Comparison of ENCODE assay signal across 16 mouse cellular contexts in genomic region chr3:89696152-89696821, GRCm38 (mm10). TPM values are rescaled to one million over a fixed set of nuclear protein-coding genes. Genes with fewer than 3 reads are reported as not detected.
DNase-seq lines count a peak whose midpoint lies in the region; TF ChIP-seq lines count a peak whose summit lies in the region.
"Had no signal": no experiment of that assay in that cellular context is flagged by ENCODE, and none has a peak within 500 bp of the region (broad histone marks: within the 10 kb centered on the region; RNA-seq: fewer than 3 reads in every experiment).

No protein-coding gene starts in this region.

- peak; percentile 31; the same call in 1 of the 2 replicates for TF ChIP-seq POLR2A in cortical plate, adult 2 months (IDR thresholded peaks at IDR 0.05; ENCODE audit: extremely low read depth, insufficient read depth, low read length)

- intact Hi-C loops in left cerebral cortex, postnatal 4 days (cut with DNase I), result no loop called here

- no peak overlapping the region; the same call in 1 of the 2 replicates for H3K27ac ChIP-seq in cortical plate, adult 2 months (ENCODE audit: insufficient read depth, low read length)
- H3K27ac ChIP-seq in heart, embryonic 10.5 days, result no peak overlapping the region
- H3K27ac ChIP-seq: embryonic facial prominence, embryonic 10.5 days; limb, embryonic 15.5 days had no signal

- H3K27me3 ChIP-seq in heart, embryonic 10.5 days (ENCODE audit: insufficient read depth, poor library complexity, severe bottlenecking), result no peaks in the 10 kb centered on the region; the same call in 1 of the 2 replicates
- H3K27me3 ChIP-seq: limb, embryonic 15.5 days had no signal

- no peaks in the 10 kb centered on the region for H3K4me1 ChIP-seq in cortical plate, adult 2 months (ENCODE audit: control insufficient read depth, insufficient read depth, low read length)
- H3K4me1 ChIP-seq in heart, embryonic 10.5 days, result peaks cover 5% of the 10 kb centered on the region; the same call in 1 of the 2 replicates
- H3K4me1 ChIP-seq: embryonic facial prominence, embryonic 10.5 days; limb, embryonic 15.5 days had no signal

- TF ChIP-seq CTCF in cortical plate, adult 2 months (IDR thresholded peaks at IDR 0.05; ENCODE audit: extremely low read depth, insufficient read depth, low read length), result no peak

- H3K4me3 ChIP-seq in cortical plate, adult 2 months (ENCODE audit: insufficient read depth, low read length), result peak overlapping the region; percentile 19; the same call in 1 of the 2 replicates
- H3K4me3 ChIP-seq in heart, embryonic 10.5 days, result no peak overlapping the region
- H3K4me3 ChIP-seq: embryonic facial prominence, embryonic 10.5 days; limb, embryonic 15.5 days; megakaryocyte, embryonic 14.5 days had no signal

- no peaks in the 10 kb centered on the region for H3K36me3 ChIP-seq in heart, embryonic 10.5 days
- H3K36me3 ChIP-seq: embryonic facial prominence, embryonic 10.5 days; limb, embryonic 15.5 days had no signal

- peak; percentile 43 for DNase-seq in left cerebral cortex, adult 11 months (ENCODE audit: low spot score)
- no peak for DNase-seq in left cerebral cortex, postnatal 4 days
- peak; percentile 19 to 26 for DNase-seq in layer of hippocampus, postnatal 10 days (ENCODE audit: low spot score in 2 of 2)
- peak; percentile 57 to 71 for DNase-seq in right cerebral cortex, postnatal 10 days (ENCODE audit: low spot score in 2 of 2)
- no peak for DNase-seq in heart, postnatal 4 days
- DNase-seq in heart, embryonic 10.5 days (ENCODE audit: low spot score), result no peak
- no peak for DNase-seq in spleen, postnatal 10 days (ENCODE audit: low spot score in 2 of 2)
- DNase-seq: cerebellum, adult 8-10 months; gastrocnemius, postnatal 14 days; kidney, postnatal 36 days; lung, embryonic 14.5 days; thymus, adult 18-20 months had no signal

- 85% methylated on average over 12 of the region's 12 CpGs for WGBS in heart, embryonic 10.5 days

- H3K9me3 ChIP-seq in heart, embryonic 10.5 days, result no peaks in the 10 kb centered on the region; the same call in 1 of the 2 replicates
- H3K9me3 ChIP-seq: limb, embryonic 15.5 days had no signal

RNA-seq across cellular contexts. Expression of gene Adar, which starts 18.5 kb away (rescaled TPM):
- total RNA-seq in left cerebral cortex, postnatal 4 days (2021), result 100 to 1,000 TPM; 102 to 106 TPM
- 111 and 118 TPM in 2 replicates for polyA plus RNA-seq in cortical plate, adult 2 months (2012; rRNA removed)
- 10 to 100 TPM; 82.7 to 85.8 TPM for total RNA-seq in layer of hippocampus, postnatal 10 days (2021)
- 10 to 100 TPM; 20.4 to 21.5 TPM for total RNA-seq in heart, postnatal 4 days (2021)
- 8.6 and 10.0 TPM in 2 replicates for polyA plus RNA-seq in heart, embryonic 10.5 days (2016; fragmentation: Nextera tagmentation; extraction: Ambion mirVana)

Comparison
In these comparisons a context has a peak if more than half of its experiments do, and no peak if none do; other contexts are left out.
1. DNase-seq: peak in left cerebral cortex, adult 11 months (single experiment), layer of hippocampus, postnatal 10 days (2 of 2) and right cerebral cortex, postnatal 10 days (2 of 2); none in left cerebral cortex, postnatal 4 days (single experiment), heart, postnatal 4 days (single experiment), heart, embryonic 10.5 days (single experiment) and spleen, postnatal 10 days (0 of 2).